23 mouse cellular contexts compared by ENCODE assay signal in genomic region chr8:9342593-9342992, GRCm38 (mm10).
DNase-seq lines count a peak whose midpoint lies in the region; ATAC-seq lines count a peak whose summit lies in the region.
"Had no signal": no experiment of that assay in that cellular context is flagged by ENCODE, and none has a peak within 500 bp of the region (broad histone marks: within the 10 kb centered on the region; RNA-seq: fewer than 3 reads in every experiment).

No protein-coding gene starts in this region.

- no peaks in the 10 kb centered on the region for H3K27me3 ChIP-seq in forebrain, embryonic 13.5 days
- H3K27me3 ChIP-seq in forebrain, embryonic 14.5 days (replicated peaks; ENCODE audit: control insufficient read depth, insufficient read depth, low read length) = no peaks in the 10 kb centered on the region
- no peaks in the 10 kb centered on the region for H3K27me3 ChIP-seq in heart, embryonic 12.5 days (replicated peaks)
- H3K27me3 ChIP-seq: embryonic facial prominence, embryonic 13.5 days; heart, embryonic 15.5 days; hindbrain, embryonic 13.5 days had no signal

- H3K9ac ChIP-seq in forebrain, embryonic 13.5 days = no peak overlapping the region
- no peak overlapping the region for H3K9ac ChIP-seq in forebrain, embryonic 14.5 days (ENCODE audit: low read length)
- H3K9ac ChIP-seq in heart, embryonic 12.5 days = no peak overlapping the region
- H3K9ac ChIP-seq: embryonic facial prominence, embryonic 13.5 days; heart, embryonic 15.5 days; hindbrain, embryonic 13.5 days had no signal

- H3K4me2 ChIP-seq in forebrain, embryonic 13.5 days = no peak overlapping the region
- H3K4me2 ChIP-seq in forebrain, embryonic 14.5 days (ENCODE audit: low read length) = no peak overlapping the region
- no peak overlapping the region for H3K4me2 ChIP-seq in heart, embryonic 12.5 days
- H3K4me2 ChIP-seq: embryonic facial prominence, embryonic 13.5 days; heart, embryonic 11.5 days; heart, embryonic 15.5 days; hindbrain, embryonic 13.5 days had no signal

- no peak overlapping the region for H3K4me3 ChIP-seq in forebrain, embryonic 13.5 days
- no peak overlapping the region for H3K4me3 ChIP-seq in forebrain, embryonic 14.5 days (ENCODE audit: low read depth, low read length)
- no peak overlapping the region for H3K4me3 ChIP-seq in heart, embryonic 12.5 days
- H3K4me3 ChIP-seq: embryonic facial prominence, embryonic 10.5 days; embryonic facial prominence, embryonic 13.5 days; erythroblast, embryonic 14.5 days; heart, embryonic 15.5 days; hindbrain, embryonic 10.5 days; hindbrain, embryonic 13.5 days had no signal

- H3K27ac ChIP-seq in forebrain, embryonic 13.5 days = no peak overlapping the region
- no peak overlapping the region for H3K27ac ChIP-seq in forebrain, embryonic 14.5 days (ENCODE audit: low read depth, low read length)
- H3K27ac ChIP-seq in heart, embryonic 12.5 days (ENCODE audit: poor library complexity, severe bottlenecking) = no peak overlapping the region
- H3K27ac ChIP-seq: embryonic facial prominence, embryonic 10.5 days; embryonic facial prominence, embryonic 13.5 days; heart, embryonic 15.5 days; hindbrain, embryonic 10.5 days; hindbrain, embryonic 13.5 days had no signal

- peaks cover 6% of the 10 kb centered on the region for H3K4me1 ChIP-seq in forebrain, embryonic 13.5 days
- H3K4me1 ChIP-seq in forebrain, embryonic 14.5 days (ENCODE audit: control insufficient read depth, insufficient read depth, low read length) = no peaks in the 10 kb centered on the region
- H3K4me1 ChIP-seq in heart, embryonic 12.5 days (replicated peaks) = no peaks in the 10 kb centered on the region; the same call in 1 of the 2 replicates
- H3K4me1 ChIP-seq: embryonic facial prominence, embryonic 10.5 days; embryonic facial prominence, embryonic 13.5 days; heart, embryonic 15.5 days had no signal

- DNase-seq in forebrain, embryonic 14.5 days (ENCODE audit: low spot score) = no peak
- peak; percentile 52 for DNase-seq in heart, adult 11 months
- peak; percentile 12 for DNase-seq in R1 (ENCODE audit: low read depth, low spot score)
- no peak for DNase-seq in embryo, embryonic 10.5 days (ENCODE audit: low spot score)
- DNase-seq: adrenal gland, postnatal 10 days; adrenal gland, postnatal 36 days; cerebellum, adult 11 months; cerebellum, adult 9-11 months; cerebellum, postnatal 25 days; embryo, embryonic 11 days; gastrocnemius, postnatal 36 days; heart, postnatal 10 days; heart, postnatal 36 days; kidney, adult 2 months had no signal

- H3K36me3 ChIP-seq in forebrain, embryonic 13.5 days (ENCODE audit: poor library complexity, severe bottlenecking) = no peaks in the 10 kb centered on the region
- H3K36me3 ChIP-seq in forebrain, embryonic 14.5 days (ENCODE audit: control insufficient read depth, insufficient read depth, low read length) = no peaks in the 10 kb centered on the region
- no peaks in the 10 kb centered on the region for H3K36me3 ChIP-seq in heart, embryonic 12.5 days
- H3K36me3 ChIP-seq: embryonic facial prominence, embryonic 10.5 days; embryonic facial prominence, embryonic 13.5 days; heart, embryonic 15.5 days; hindbrain, embryonic 10.5 days; hindbrain, embryonic 13.5 days had no signal

- ATAC-seq in forebrain, embryonic 13.5 days = 0 out of 2 replicates have a peak, but pooled peaks have one; percentile 51
- ATAC-seq in forebrain, embryonic 14.5 days = no peak
- no peak for ATAC-seq in heart, embryonic 12.5 days (ENCODE audit: insufficient number of reproducible peaks, low FRiP score)

- WGBS in forebrain, embryonic 13.5 days = 80% methylated on average over 9 of the region's 9 CpGs
- 76% methylated on average over 9 of the region's 9 CpGs for WGBS in forebrain, embryonic 14.5 days
- WGBS in heart, embryonic 12.5 days = 79% methylated on average over 9 of the region's 9 CpGs

- no peaks in the 10 kb centered on the region for H3K9me3 ChIP-seq in forebrain, embryonic 13.5 days (replicated peaks)
- no peaks in the 10 kb centered on the region for H3K9me3 ChIP-seq in forebrain, embryonic 14.5 days (replicated peaks; ENCODE audit: control insufficient read depth, low read length)
- H3K9me3 ChIP-seq in heart, embryonic 12.5 days (replicated peaks) = no peaks in the 10 kb centered on the region
- H3K9me3 ChIP-seq: embryonic facial prominence, embryonic 10.5 days; embryonic facial prominence, embryonic 13.5 days; heart, embryonic 15.5 days; hindbrain, embryonic 10.5 days; hindbrain, embryonic 13.5 days had no signal

Comparison
In these comparisons a context has a peak if more than half of its experiments do, and no peak if none do; other contexts are left out.
1. DNase-seq: peak in heart, adult 11 months (single experiment) and R1 (single experiment); none in forebrain, embryonic 14.5 days (single experiment) and embryo, embryonic 10.5 days (single experiment).